Mouse (Mus musculus) kidney, embryonic 14.5 days (tissue): Measurements from ENCODE around the gene Sbno2. TPM values are rescaled to one million over a fixed set of nuclear protein-coding genes. Genes with fewer than 3 reads are reported as not detected.

ENCODE experiments used
- ATAC-seq: fragments of 200-750 bp; cut with Nextera tagmentation; 2 replicates; pipeline ENCODE4 v1.8.0; 2017; ENCODE audit warnings: moderate number of reproducible peaks, mild to moderate bottlenecking, moderate TSS enrichment, moderate library complexity; ENCODE audit not compliant: low FRiP score, low TSS enrichment
- H3K27ac ChIP-seq: fragments of 300-500 bp; sonication (generic); 2 replicates; pipeline ENCODE4 v1.5.1; 2014; ENCODE audit warnings: low read depth, mild to moderate bottlenecking, low read length, moderate library complexity, mixed read lengths
- H3K27me3 ChIP-seq: fragments of 300-500 bp; sonication (generic); 2 replicates; pipeline ENCODE4 v1.6.1; 2014; ENCODE audit warnings: mild to moderate bottlenecking, low read length; ENCODE audit not compliant: control insufficient read depth, insufficient read depth
- H3K36me3 ChIP-seq: fragments of 300-500 bp; sonication (generic); 2 replicates; pipeline ENCODE4 v1.6.1; 2014; ENCODE audit warnings: low read length, mixed read lengths; ENCODE audit not compliant: control insufficient read depth, insufficient read depth
- H3K4me1 ChIP-seq: fragments of 300-500 bp; sonication (generic); 2 replicates; pipeline ENCODE4 v1.6.1; 2014; ENCODE audit warnings: low read length, mixed read lengths; ENCODE audit not compliant: control insufficient read depth, insufficient read depth
- H3K4me2 ChIP-seq: fragments of 300-500 bp; sonication (generic); replicated peaks from 2 replicates; pipeline ENCODE4 v1.6.1; 2014; ENCODE audit warnings: low read depth, mild to moderate bottlenecking, low read length
- H3K4me3 ChIP-seq: fragments of 300-500 bp; sonication (generic); 2 replicates; pipeline ENCODE4 v1.5.1; 2014; ENCODE audit warnings: mild to moderate bottlenecking, low read length
- H3K9ac ChIP-seq: fragments of 300-500 bp; sonication (generic); 2 replicates; pipeline ENCODE4 v1.6.1; 2014; ENCODE audit warnings: low read depth, mild to moderate bottlenecking, low read length, moderate library complexity
- H3K9me3 ChIP-seq: fragments of 300-500 bp; sonication (generic); 2 replicates; pipeline ENCODE4 v1.6.1; 2016; ENCODE audit warnings: low read length; ENCODE audit not compliant: control insufficient read depth
- WGBS: fragments of 180-500 bp; shearing (Covaris S2); extraction: QIAGEN DNeasy Blood & Tissue Kit; methylation state at CpG from one replicate; pipeline ENCODE4 v1.1.7; 2014; 5-methylcytosine and 5-hydroxymethylcytosine counted together
- polyA plus RNA-seq: library from polyadenylated mRNA; unstranded; fragments of >200 nt; fragmentation: Nextera tagmentation; extraction: Ambion mirVana; gene quantifications from 2 replicates; pipeline ENCODE4 v1.2.1, GENCODE M21; 2014

The Sbno2 gene
- polyA plus RNA-seq, 1 experiment from 2014 or later, result 14.8 TPM

GRCm38 (mm10) chr10:80025889-80026288 is 79.5 kb downstream of the Sbno2 start:
- H3K27ac ChIP-seq, result no peak overlapping the region
- no peak overlapping the region for H3K4me3 ChIP-seq
- H3K27me3 ChIP-seq, result no peaks in the 10 kb centered on the region
- no peak for ATAC-seq
- no peak overlapping the region for H3K9ac ChIP-seq
- WGBS, result 54% methylated on average over 12 of the region's 12 CpGs
- no peaks in the 10 kb centered on the region for H3K4me1 ChIP-seq
- H3K36me3 ChIP-seq, result peaks cover 3% of the 10 kb centered on the region; the same call in 1 of the 2 replicates
- H3K9me3 ChIP-seq, result no peaks in the 10 kb centered on the region
- no peak overlapping the region for H3K4me2 ChIP-seq

- WGBS, result 74% methylated on average over 10 of the region's 10 CpGs
- no peak overlapping the region for H3K4me2 ChIP-seq
- peaks cover 3% of the 10 kb centered on the region; the same call in 1 of the 2 replicates for H3K36me3 ChIP-seq
- no peak for ATAC-seq
- no peak overlapping the region for H3K9ac ChIP-seq
- H3K27ac ChIP-seq, result no peak overlapping the region
- H3K4me3 ChIP-seq, result no peak overlapping the region
- H3K4me1 ChIP-seq, result no peaks in the 10 kb centered on the region
- no peaks in the 10 kb centered on the region for H3K9me3 ChIP-seq
- H3K27me3 ChIP-seq, result no peaks in the 10 kb centered on the region
These were observed 79.9 kb downstream of the Sbno2 start for GRCm38 (mm10) chr10:80025463-80025862.

GRCm38 (mm10) chr10:80025044-80025347 is 80.4 kb downstream of the Sbno2 start:
- Histone ChIP-seq H3K4me2 (no peak overlapping the region), H3K36me3 (peaks cover 3% of the 10 kb centered on the region; the same call in 1 of the 2 replicates), H3K4me1 (peaks cover 3% of the 10 kb centered on the region; the same call in 1 of the 2 replicates), H3K9me3 (no peaks in the 10 kb centered on the region), H3K4me3 (no peak overlapping the region), H3K27ac (no peak overlapping the region), H3K9ac (no peak overlapping the region), H3K27me3 (no peaks in the 10 kb centered on the region)
- ATAC-seq, result no peak
- WGBS, result 71% methylated on average over 4 of the region's 4 CpGs

- H3K4me3 ChIP-seq, result no peak overlapping the region
- peaks cover 3% of the 10 kb centered on the region; the same call in 1 of the 2 replicates for H3K36me3 ChIP-seq
- no peak overlapping the region for H3K27ac ChIP-seq
- H3K4me1 ChIP-seq, result peaks cover 8% of the 10 kb centered on the region
- H3K9me3 ChIP-seq, result no peaks in the 10 kb centered on the region
- WGBS, result 79% methylated on average over 15 of the region's 15 CpGs
- no peak overlapping the region for H3K4me2 ChIP-seq
- H3K27me3 ChIP-seq, result no peaks in the 10 kb centered on the region
- no peak for ATAC-seq
- no peak overlapping the region for H3K9ac ChIP-seq
These were observed 80.9 kb downstream of the Sbno2 start for GRCm38 (mm10) chr10:80024229-80025043.

GRCm38 (mm10) chr10:80023758-80024157 is 81.6 kb downstream of the Sbno2 start:
- no peak overlapping the region for H3K27ac ChIP-seq
- 86% methylated on average over 5 of the region's 5 CpGs for WGBS
- no peak for ATAC-seq
- H3K9me3 ChIP-seq, result no peaks in the 10 kb centered on the region
- no peak overlapping the region for H3K9ac ChIP-seq
- H3K4me1 ChIP-seq, result peaks cover 15% of the 10 kb centered on the region
- peaks cover 3% of the 10 kb centered on the region; the same call in 1 of the 2 replicates for H3K36me3 ChIP-seq
- H3K4me2 ChIP-seq, result no peak overlapping the region
- no peaks in the 10 kb centered on the region for H3K27me3 ChIP-seq
- H3K4me3 ChIP-seq, result no peak overlapping the region

- no peak overlapping the region for H3K4me3 ChIP-seq
These were observed 82.6 kb downstream of the Sbno2 start for GRCm38 (mm10) chr10:80022806-80023205.

GRCm38 (mm10) chr10:80022164-80022563 is 83.2 kb downstream of the Sbno2 start:
- peaks cover 18% of the 10 kb centered on the region for H3K4me1 ChIP-seq
- no peaks in the 10 kb centered on the region for H3K27me3 ChIP-seq
- no peak overlapping the region for H3K9ac ChIP-seq
- H3K36me3 ChIP-seq, result peaks cover 3% of the 10 kb centered on the region; the same call in 1 of the 2 replicates
- no peak overlapping the region for H3K4me2 ChIP-seq
- H3K9me3 ChIP-seq, result no peaks in the 10 kb centered on the region
- no peak overlapping the region for H3K27ac ChIP-seq
- ATAC-seq, result no peak
- no peak overlapping the region for H3K4me3 ChIP-seq
- 90% methylated on average over 12 of the region's 12 CpGs for WGBS

More at GRCm38 (mm10) chr10:80022806-80023205, 82.6 kb downstream of the Sbno2 start:
- H3K9ac ChIP-seq, result no peak overlapping the region
- H3K36me3 ChIP-seq, result peaks cover 3% of the 10 kb centered on the region; the same call in 1 of the 2 replicates
- H3K9me3 ChIP-seq, result no peaks in the 10 kb centered on the region
- peaks cover 18% of the 10 kb centered on the region for H3K4me1 ChIP-seq
- WGBS, result 93% methylated on average over 8 of the region's 8 CpGs
- ATAC-seq, result no peak
- no peak overlapping the region for H3K27ac ChIP-seq
- H3K4me2 ChIP-seq, result no peak overlapping the region
- no peaks in the 10 kb centered on the region for H3K27me3 ChIP-seq

GRCm38 (mm10) chr10:80021320-80021641 is 84.1 kb downstream of the Sbno2 start:
- H3K9me3 ChIP-seq, result no peaks in the 10 kb centered on the region
- no peak overlapping the region for H3K4me2 ChIP-seq
- ATAC-seq, result no peak
- H3K27me3 ChIP-seq, result no peaks in the 10 kb centered on the region
- no peak overlapping the region for H3K27ac ChIP-seq
- H3K4me3 ChIP-seq, result no peak overlapping the region
- H3K36me3 ChIP-seq, result 0 out of 2 replicates have a peak, but pooled peaks cover 1% of the 10 kb centered on the region
- WGBS, result 90% methylated on average over 13 of the region's 13 CpGs
- no peak overlapping the region for H3K9ac ChIP-seq
- peaks cover 18% of the 10 kb centered on the region for H3K4me1 ChIP-seq

- Histone ChIP-seq H3K9ac (peak overlapping the region; percentile 59; the same call in 1 of the 2 replicates), H3K9me3 (no peaks in the 10 kb centered on the region), H3K27me3 (peaks cover under 1% of the 10 kb centered on the region; the same call in 1 of the 2 replicates), H3K36me3 (no peaks in the 10 kb centered on the region), H3K4me2 (peak overlapping the region; percentile 47; the same call in 1 of the 2 replicates), H3K4me1 (peaks cover 18% of the 10 kb centered on the region), H3K4me3 (no peak overlapping the region; the same call in 1 of the 2 replicates), H3K27ac (no peak overlapping the region)
- 83% methylated on average over 18 of the region's 18 CpGs for WGBS
- no peak for ATAC-seq
These were observed 84.6 kb downstream of the Sbno2 start for GRCm38 (mm10) chr10:80020603-80021319.
